Mouse (Mus musculus) ES-E14 (cell line): Measurements from ENCODE around the gene Dpp6.

Source experiments
- CHD2 ChIP-seq: IDR thresholded peaks from 2 replicates; pipeline ENCODE4 v1.6.1; 2014; ENCODE audit warnings: mild to moderate bottlenecking, low read depth, low read length, inconsistent platforms
- HCFC1 ChIP-seq: IDR thresholded peaks from 2 replicates; pipeline ENCODE4 v1.6.1; 2012; ENCODE audit warnings: low read length, inconsistent platforms, borderline replicate concordance; ENCODE audit not compliant: insufficient read depth
- MAFK ChIP-seq: IDR thresholded peaks from 2 replicates; pipeline ENCODE4 v1.6.1; 2014; ENCODE audit warnings: mild to moderate bottlenecking, low read depth, low read length, inconsistent platforms; ENCODE audit not compliant: insufficient read depth
- ZC3H11A ChIP-seq: IDR thresholded peaks from 2 replicates; pipeline ENCODE4 v1.6.1; 2012; ENCODE audit warnings: low read depth, mild to moderate bottlenecking, inconsistent platforms, low read length, borderline replicate concordance

GRCm38 (mm10) chr5:27544816-27545270 lies 727.8 kb downstream of the Dpp6 start:
- TF ChIP-seq MAFK (no peak), HCFC1 (no peak), CHD2 (no peak), ZC3H11A (peak; percentile 41)
